Mouse (Mus musculus) retina, embryonic 14.5 days (tissue): ENCODE data around the gene Lgi1.
A peak's percentile ranks its signal among the peaks of the same experiment; 100 is the strongest.

Experiments
- DNase-seq: peaks from one replicate; pipeline ENCODE4 v3.0.0-alpha.2; 2015; ENCODE audit warnings: low spot score

Gene Lgi1

DNA sequence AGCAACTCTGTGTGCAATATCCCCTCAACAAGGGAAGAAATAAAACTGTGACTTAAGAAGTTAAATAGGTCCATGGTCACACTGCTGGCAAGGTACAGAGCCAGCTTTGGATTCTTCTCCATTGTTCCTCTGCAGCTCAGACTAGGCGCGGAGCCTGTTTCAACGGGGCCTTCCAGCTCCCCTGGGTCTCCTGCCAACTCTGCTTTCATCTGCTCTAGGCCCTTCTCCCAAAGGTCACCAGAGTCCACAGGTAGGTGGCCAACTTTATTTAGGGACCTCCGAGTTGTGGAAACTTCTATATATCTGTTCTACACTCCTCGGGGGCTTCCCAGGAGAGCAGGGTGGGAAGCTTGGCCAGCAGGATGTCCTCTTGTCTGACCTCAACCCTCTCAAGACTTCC, 3.0 kb upstream of the Lgi1 start:
- no peak for DNase-seq

DNA sequence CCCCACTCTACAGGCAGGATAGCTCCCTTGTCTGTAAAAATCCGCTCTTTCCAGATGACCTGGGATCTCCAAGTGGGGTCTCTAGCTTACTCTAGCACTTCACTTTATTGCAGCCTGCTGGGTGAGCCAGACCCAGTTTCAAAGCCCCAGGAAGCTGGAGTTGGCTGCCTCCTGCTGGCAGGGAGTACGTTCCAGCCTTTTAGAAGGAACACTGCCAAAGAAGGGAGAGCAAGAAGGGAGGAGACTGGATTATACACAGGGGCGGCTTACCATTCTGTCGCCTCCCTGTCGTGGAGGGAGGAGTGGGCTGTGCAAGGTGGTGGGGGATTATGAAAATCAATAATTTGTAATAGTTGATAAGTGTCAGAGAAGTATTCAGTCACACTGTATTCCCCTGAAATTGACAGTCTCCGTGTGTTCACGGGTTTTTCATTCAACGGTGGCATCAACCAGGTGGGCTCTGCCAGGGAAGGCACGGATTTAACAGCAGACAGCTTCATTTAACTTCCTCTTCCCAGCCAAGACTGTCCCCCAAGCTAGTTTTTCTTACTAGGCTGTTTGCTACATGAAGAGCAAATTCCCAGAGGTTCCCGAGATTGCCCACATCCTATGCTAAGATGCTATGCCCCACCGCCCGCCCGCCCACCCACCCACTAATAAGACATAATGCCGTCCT, 369 bp upstream of the Lgi1 start:
- peak; percentile 43 for DNase-seq

DNA sequence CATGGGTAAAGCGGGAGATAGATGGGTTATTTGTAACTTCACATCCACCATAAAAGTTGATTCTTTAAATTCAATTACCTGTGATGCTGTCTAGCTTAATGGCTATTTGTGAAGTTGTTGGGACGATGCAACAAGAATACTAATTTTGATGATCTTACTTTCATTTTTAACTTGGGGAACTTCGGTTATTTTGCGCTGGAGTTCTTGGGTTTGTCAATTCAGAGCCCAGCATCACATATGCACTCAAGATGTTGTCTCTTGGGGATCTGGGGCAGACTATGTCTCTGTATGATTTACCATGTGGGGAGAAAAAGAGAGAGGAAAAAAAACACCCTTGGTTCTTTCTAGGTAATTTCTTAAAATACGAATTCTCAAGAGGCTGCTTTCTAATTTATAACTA, 1.4 kb downstream of the Lgi1 start:
- no peak for DNase-seq

DNA sequence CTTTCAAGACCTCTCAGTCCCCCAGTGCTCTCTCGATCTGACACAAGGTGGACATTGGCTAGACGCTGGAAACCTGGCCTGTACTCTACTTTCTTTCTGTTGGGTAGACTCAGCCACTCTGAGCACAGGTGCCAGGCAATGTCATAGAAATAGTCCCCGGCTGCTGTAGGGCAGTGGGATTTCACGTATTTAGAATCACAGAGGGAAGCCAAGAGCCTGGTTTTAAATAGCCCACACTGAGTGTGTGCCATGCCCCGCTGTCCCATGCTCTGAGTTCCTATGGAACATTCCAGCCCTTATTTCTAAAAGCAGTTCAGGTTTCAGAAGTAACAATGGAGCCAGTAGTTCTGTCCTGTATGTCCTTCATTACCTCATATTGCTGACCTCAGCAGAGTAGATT, 3.1 kb downstream of the Lgi1 start:
- DNase-seq, result no peak

DNA sequence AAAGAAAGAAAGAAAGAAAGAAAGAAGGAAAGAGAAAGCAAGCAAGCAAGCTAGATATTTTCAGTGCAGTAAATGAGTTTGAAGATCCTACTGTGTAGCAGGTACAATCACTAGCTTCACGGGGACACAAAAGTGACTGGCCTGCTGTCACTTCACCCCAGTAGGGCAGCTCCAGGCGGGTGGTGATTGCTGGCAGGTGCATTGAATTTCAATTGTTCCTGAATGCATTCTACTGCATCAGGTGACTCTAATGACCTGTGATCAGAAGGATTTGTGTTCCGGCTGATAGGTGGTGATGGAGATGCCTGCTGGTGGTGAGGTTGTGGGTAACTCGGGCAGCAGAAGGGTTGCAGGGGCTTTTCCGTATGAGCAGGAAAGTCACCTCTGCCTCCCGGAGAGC, 6.7 kb downstream of the Lgi1 start:
- DNase-seq, result no peak

DNA sequence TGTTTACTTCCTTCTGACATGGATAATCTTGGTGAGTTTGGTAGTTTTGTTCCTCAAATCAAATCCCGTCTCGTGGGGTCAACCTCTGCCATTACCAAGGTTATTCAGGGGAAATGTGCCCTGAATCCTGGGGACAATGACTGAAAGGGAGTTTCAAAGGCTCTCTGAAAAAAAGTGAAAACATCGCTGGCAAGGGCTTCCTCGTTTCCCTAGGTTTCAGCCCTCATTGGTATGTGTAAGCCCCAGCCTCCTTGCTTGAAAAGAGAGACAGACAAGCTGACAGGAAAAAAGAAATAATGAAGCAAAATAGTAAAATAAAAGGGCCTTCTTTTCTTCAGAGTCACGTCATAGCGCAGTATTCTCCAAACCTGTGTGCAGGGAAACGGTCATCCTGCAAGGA, 9.5 kb downstream of the Lgi1 start:
- no peak for DNase-seq

DNA sequence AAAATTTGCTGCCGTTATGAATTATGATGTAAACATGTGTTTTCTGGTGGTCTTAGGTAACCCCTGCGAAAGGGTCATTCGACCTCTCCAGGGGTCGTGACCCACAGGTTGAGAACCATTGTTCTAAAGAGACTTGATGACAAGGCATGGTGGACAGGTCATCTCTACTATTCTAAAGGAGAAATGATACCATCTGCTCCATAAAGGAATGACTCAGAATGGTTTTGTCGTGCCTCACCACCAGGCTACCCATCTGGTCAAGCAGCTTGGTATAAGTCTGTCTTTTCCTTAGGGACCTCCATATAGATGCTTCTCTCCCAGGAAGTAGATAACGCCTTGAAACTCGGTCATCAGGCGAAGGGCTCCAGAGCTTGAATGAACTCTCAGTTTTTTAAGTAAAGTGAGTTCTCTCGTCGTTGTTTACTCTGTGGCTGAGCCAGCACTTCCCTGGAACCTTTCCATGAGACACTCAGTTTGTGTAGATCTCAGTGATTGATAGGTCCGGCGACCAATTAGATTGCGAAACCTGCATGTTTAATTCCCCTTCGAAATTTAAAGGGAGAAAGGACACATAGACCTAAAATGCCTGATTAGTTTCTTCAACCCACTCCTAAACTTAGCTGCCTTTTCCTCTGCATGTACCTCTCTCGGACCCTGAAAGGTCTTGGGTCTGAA, 10.5 kb downstream of the Lgi1 start:
- no peak for DNase-seq

DNA sequence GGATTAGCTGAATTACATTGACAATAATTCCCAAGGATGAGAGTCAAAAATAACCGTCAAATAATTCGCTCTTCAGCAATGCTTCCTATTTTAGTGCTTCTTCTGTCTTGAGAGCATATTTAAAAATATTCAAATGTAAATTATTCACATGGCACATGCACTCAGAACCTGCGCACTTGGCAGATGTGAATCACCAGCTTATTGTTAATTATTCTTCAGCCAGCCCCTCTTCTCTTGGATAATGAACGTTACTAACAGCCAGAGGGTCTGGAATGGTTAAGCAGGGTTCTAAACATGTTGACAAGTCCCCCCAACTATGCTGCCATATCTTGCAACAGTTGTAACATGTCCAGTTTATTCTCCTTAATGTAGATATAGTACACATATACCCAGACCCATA, 11.9 kb downstream of the Lgi1 start:
- no peak for DNase-seq

DNA sequence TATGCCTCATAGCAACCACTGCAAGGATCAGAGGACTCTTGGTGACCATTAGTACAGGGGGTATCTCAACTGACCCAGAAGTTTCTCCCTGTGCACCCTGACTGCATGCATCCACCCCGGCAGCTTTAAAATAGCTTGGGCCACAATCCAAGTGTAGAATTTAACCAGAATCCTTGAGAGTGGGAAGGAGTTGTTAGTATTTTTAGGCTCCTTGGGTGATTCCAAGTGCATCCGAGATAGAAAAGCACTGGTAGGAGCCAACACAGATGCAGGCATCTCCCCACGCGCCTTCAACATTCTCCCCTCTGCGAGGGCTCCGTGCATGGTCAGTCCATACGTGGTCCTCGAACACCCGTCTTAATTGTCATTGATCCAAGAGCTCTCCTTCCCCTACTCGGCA, 15.9 kb downstream of the Lgi1 start:
- DNase-seq, result no peak

DNA sequence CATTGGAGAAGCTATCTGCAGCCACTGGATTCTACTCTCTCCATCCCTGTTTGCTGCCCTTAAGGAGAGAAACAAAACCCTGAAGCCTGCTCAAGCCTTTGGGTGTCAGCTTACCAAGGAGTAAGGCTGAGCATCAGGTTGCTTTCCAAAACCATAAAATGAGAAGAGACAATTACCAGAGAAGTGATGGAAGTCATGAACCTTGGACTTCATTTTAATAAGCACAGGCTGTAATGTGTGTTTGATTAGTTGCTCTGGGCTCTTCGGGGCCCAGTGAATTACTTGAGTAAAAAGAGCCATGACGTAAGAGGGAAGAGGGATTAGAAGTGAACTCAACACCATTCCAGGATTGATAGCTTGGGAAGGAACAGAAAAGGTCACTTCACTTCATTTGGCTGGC, 18.1 kb downstream of the Lgi1 start:
- DNase-seq, result no peak

DNA sequence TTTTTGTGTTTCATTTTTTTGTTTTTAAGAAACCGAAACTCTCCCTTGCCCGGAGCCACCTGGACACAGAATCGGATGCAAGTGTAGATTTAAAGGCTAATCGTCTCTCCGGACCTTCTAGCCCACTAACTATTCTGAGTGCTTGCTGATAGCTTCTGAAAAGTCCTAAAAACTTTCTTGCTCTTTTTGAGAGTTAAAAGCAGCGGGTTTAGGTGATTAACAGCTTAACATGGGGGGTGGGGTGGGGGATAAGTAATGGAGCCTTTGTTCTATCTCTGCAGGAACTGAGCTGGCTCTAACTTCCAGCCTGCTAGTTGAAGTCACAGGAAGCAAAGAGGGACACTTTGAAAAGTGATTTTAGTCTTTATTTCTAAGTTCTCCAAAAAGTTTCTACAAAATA, 24.2 kb downstream of the Lgi1 start:
- DNase-seq, result no peak

DNA sequence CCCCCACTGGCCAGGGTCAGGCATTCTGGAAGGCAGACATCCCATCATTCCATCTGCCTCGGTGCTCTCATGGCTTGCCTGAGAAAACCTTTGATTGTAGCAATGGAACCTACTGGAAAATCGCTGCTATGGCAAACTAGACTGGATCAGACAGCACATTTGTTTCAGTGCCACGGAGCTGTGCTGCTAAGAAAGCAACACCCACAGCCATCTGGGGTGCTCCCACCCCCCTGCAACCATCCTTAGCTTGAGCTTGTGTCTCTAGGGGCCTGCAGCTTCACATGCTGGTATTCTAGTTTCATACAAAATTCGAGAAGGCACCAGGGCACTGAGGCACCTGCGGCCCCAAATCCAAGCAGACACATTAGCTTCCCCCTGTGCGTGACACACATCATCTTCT, 27.1 kb downstream of the Lgi1 start:
- no peak for DNase-seq

DNA sequence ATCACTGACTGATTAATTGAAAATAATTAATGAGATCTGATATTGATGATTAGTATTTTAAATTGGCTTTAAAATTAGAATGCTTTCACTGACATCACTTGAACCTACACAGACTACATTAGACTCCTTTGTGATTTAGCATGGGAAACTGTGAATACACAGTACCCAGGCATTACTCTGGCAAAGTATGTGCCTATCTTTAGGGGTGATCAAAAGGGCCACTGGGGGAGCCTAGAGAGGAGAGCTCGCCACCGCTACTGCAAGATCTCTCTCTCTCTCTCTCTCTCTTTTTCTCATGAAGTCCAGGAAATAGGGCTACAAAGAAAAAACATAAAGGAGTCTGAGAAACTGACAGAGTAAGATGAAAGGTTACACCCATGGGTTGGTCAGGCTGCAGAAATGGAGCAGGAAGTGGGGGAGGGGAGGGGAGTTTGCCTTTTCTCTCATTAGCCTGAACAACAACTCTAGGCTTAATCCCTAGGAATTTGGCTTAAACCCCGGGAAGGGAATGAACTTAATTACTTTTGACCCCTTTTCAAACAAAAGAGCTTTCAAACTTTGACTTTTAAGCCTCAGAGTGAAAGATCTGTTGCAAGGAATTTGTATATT, 33.8 kb downstream of the Lgi1 start:
- peak; percentile 60 for DNase-seq

DNA sequence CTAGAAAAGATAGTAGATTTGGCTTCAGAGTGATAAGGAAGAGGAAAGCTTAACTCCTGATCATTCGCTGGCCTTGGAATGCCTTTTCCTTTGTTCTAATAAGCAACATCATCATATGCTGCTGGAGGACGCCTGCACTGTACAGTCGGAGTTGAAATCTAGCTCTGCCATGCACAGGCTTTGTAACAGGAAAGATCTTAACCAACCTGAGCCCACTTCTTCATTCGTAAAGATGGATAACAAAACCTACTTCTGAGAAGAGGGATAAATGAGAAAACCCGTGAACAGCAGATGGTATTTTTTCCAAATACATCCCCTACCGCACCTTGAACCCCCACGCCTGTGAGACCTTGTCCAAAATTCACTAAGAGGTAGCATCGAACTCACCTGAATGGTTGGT, 43.8 kb downstream of the Lgi1 start:
- DNase-seq, result no peak

DNA sequence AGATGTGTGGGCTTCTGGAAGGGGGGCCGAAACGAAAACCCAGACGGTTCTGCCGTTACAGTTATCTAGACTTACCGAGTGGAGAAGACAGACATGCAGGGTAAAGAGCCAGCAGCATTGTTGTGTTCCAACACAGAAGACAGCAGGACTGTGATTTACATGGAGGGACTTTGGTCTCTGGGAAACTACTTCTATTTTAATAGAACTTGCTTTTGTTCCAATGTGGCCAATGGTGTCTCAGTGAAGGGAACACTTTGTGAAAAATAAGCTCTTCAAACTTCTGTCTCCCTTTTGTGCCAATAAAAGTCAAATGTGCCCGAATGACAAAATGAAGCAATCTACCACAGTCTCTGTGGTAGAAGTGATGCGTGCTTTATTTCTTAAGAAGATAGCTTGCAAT, 50.8 kb downstream of the Lgi1 start:
- DNase-seq, result no peak

DNA sequence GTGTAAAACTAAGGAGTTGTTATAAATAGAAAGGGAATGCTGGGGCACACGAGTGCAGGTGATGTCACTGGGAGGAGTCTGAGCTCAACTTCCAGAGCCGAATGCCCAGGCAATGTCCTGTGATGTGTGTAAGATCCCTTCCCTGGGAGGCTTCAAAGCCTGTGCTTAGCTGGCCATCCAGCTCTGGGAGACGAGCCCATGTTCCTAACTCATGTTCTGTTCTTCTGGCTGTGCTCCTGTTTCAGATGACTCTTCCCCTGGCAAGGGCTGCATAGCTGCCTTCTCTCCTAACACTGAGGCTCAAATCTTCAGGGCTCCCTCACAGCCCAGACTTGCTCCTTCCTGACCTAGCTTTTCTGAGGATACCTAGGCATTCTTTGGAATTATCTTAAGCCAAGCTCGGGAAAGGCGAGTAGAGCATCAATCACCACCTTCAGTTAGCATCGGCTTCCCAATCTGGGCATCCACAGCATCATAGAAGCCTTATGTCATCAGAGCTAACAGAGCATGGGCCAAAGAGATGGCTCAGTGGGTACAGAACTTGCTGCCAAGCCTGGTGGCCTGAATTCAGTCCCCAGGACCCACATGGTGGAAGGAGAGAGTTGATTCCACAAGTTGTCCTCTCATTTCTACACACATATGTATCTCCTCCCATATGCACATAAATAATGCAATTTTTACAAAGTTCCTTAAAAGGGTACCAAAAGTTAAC, 52.4 kb downstream of the Lgi1 start:
- DNase-seq, result no peak

DNA sequence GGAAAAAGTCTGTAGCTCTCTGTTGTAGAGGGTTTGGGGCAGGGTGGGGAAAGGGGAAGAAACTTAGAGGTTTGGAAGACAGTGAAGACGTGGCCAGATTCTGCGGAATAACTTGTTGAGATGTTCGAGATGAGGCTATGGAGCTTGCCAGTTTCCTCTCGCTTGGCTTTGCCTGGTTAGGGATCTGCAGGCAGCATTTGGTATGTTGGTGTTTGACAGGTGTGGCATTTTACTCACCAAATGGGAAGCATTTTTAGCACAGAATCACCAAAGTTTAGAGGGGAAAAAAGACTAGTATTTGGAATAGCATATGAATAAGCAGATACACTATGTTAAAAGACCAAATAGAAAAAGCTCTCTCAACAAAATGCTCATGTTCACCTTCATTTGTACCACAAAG, 54.0 kb downstream of the Lgi1 start:
- DNase-seq, result no peak

DNA sequence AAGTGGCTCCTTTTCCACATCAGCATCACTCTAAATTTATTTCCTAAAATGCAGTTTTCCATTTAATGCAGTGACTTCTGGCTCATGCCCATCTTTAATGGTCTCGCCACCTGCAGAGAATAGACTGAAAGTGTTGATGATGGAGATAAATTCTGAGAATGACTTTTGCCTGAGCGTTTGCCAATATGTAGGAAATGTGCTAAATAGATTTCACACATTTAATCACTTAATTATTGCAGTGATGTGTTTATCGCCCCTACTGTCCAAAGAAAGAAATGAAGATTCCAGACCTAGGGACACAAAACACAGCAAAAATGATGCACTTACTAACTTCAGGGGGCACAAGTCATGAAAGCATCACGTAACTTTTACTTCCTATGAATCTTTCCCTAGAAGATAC, 54.8 kb downstream of the Lgi1 start:
- no peak for DNase-seq

DNA sequence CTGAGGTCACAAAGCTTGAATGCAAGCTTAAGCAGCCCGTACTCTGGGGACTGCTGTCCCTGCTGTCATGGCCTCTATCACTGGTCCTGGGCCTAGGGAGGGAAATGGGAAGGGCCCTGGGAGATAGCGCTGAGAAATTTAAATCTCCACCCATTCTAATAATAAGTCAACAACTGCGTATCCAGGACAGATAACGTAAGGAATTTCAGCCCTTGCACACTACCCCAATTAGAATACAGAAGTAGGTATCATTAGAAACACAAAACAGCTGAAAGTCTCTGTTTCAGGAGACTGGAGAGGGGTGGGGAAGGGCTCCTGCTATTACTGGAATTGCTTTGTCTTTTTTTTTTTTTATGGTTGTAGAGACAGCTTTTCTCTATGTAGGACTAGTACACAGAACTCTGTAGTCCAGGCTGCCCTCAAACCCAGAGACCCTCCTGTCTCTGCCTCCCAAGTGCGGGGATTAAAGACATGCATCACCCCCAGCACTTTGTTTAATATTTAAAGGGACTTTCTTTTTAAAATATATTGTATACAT, 56.4 kb downstream of the Lgi1 start:
- no peak for DNase-seq

DNA sequence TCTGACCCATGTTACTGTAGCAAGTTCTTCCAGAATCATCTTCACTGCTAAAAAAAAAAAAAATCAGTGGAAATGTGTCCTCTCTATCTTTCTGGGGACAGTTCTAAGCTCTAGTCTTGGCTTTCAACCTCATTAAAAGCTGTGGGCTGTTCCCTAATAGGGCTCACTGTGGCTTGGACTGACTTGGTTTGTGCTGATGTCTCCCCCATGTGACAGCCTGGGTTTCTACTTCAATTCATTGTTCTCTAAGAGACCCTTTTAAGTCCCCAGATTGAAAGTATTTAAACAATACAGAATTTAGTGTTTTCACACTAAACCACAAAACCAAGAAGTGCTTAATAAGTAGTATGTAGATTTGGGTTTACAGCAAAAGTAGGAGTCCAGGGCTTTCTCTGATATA, 59.4 kb downstream of the Lgi1 start:
- no peak for DNase-seq

DNA sequence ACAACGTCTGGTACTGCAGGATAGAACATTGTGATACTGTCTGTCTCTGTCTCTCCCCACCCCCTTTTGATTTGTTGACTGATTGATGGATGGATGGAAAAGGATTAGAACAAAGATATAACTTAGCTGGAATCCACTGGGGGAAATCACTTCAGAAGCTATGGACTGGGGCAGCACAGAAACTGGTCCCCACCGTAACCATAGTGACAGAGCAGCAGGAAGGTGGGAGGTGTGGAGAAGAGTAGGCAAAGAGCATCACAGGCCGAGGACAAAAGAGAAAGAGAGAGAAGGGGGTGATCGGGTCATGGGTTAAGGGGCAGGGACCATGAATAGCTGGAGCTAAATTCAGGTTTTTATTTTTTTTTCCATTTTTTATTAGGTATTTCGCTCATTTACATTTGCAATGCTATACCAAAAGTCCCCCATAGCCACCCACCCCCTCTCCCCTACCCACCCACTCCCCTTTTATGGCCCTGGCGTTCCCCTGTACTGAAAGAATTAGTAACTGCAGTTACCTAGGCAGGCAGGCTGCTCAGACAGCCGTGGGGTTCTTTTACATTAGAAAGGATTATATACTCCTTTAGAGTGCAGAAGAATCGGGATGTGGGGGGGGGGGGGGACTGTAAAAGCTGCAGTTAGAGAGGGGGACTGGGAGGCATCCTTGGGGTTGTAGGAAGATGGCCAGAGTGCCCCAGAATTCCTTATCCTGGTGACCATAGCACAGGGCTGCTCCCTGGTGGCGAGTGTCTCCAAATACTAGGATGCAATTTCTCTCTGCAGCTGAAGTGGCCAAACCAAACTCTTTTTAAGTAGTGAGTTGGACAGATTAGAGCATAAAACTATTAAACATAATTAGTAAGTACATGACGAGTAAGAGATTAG, 60.1 kb downstream of the Lgi1 start:
- DNase-seq, result peak; percentile 58

DNA sequence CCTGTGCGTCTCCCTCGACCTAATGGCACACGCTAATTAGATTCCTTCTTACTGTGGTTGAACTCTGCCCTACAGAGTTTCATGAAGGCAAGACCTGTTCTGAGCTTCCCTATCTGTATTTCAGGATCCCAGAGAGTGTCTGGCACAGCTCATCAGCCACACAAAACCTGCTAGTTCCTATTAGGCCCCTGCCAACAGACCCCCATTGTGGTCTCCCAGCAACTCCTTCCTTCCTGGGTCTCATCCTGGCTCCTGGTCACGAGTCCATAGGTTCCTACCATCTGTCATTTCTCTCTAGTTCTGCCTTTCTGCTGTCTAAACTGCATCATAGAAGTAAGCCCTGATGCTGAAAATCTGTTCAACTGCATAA, 60.7 kb downstream of the Lgi1 start:
- DNase-seq, result no peak
